Mouse (Mus musculus): ENCODE data around the gene Gm20390. TPM values are rescaled to one million over a fixed set of nuclear protein-coding genes. Genes with fewer than 3 reads are reported as not detected.
A peak's percentile ranks its signal among the peaks of the same experiment; 100 is the strongest.

Gene Gm20390
- polyA plus RNA-seq (2012; rRNA removed) (76.8 and 131 TPM in 2 replicates), polyA plus RNA-seq (2014; fragmentation: Nextera tagmentation; extraction: Ambion mirVana) (188 and 204 TPM in 2 replicates)

- H3K36me3 ChIP-seq (replicated peaks; ENCODE audit: control insufficient read depth, insufficient read depth, low read depth) = peaks cover 22% of the 10 kb centered on the region
- H3K4me2 ChIP-seq (ENCODE audit: low read depth) = peak within 1 kb of the TSS; percentile 69
- under 1% methylated on average over 40 of the region's 40 CpGs for WGBS (ENCODE audit: insufficient replicate concordance)
- H3K9me3 ChIP-seq (ENCODE audit: control insufficient read depth, low read length) = no peaks in the 10 kb centered on the region
- DNase-seq (ENCODE audit: low read depth in 3 of 3, low spot score in 3 of 3) = peak; percentile 89 to 98 (median 98)
- H3K27me3 ChIP-seq (ENCODE audit: control insufficient read depth, insufficient read depth, low read length) = no peaks in the 10 kb centered on the region
- peak within 1 kb of the TSS; percentile 86 for H3K9ac ChIP-seq (replicated peaks)
- peaks cover 2 to 8% of the 10 kb centered on the region in 2 experiments; a peak in 3 of 4 replicates for H3K4me1 ChIP-seq (replicated peaks; ENCODE audit: control insufficient read depth in 2 of 2, insufficient read depth in 2 of 2, low read length in 1 of 2)
- peak within 1 kb of the TSS; percentile 62 for H3K27ac ChIP-seq
- peak within 1 kb of the TSS; percentile 76 to 86 for H3K4me3 ChIP-seq (ENCODE audit: insufficient read depth in 1 of 2, low read depth in 2 of 2, low read length in 2 of 2)
- peak; percentile 96 for ATAC-seq (ENCODE audit: insufficient read depth)
- TF ChIP-seq EP300 (IDR thresholded peaks at IDR 0.05; ENCODE audit: low read depth) = peak; percentile 56; the same call in 1 of the 2 replicates
- peak; percentile 95 for TF ChIP-seq CTCF (IDR thresholded peaks at IDR 0.05; ENCODE audit: low read depth)
Measured at GRCm38 (mm10) chr11:93968005-93968847, at the start of gene Gm20390, which contains the start of gene Nme1. Gene Gm20390 (minus strand): TSS chr11:93968293. Gene Nme1 (minus strand): TSS chr11:93968521.

GRCm38 (mm10) chr11:94003346-94003745, 35.3 kb upstream of the Gm20390 start:
- Histone ChIP-seq H3K36me3 (replicated peaks; ENCODE audit: control insufficient read depth, insufficient read depth, low read depth) (no peaks in the 10 kb centered on the region), H3K4me2 (ENCODE audit: low read depth) (no peak overlapping the region), H3K9me3 (ENCODE audit: control insufficient read depth, low read length) (no peaks in the 10 kb centered on the region), H3K4me3 (ENCODE audit: insufficient read depth in 1 of 2, low read depth in 2 of 2, low read length in 2 of 2) (no peak overlapping the region), H3K27me3 (ENCODE audit: control insufficient read depth, insufficient read depth, low read length) (no peaks in the 10 kb centered on the region), H3K27ac (no peak overlapping the region), H3K4me1 (replicated peaks; ENCODE audit: control insufficient read depth in 2 of 2, insufficient read depth in 2 of 2, low read length in 1 of 2) (no peaks in the 10 kb centered on the region; a peak in 2 of 4 replicates), H3K9ac (replicated peaks) (no peak overlapping the region)
- ATAC-seq (ENCODE audit: insufficient read depth) (no peak), DNase-seq (ENCODE audit: low read depth in 3 of 3, low spot score in 3 of 3) (no peak)
- WGBS (ENCODE audit: insufficient replicate concordance) = 61% methylated on average over 2 of the region's 2 CpGs
- TF ChIP-seq CTCF (IDR thresholded peaks at IDR 0.05; ENCODE audit: low read depth) = no peak
- no peak for TF ChIP-seq EP300 (IDR thresholded peaks at IDR 0.05; ENCODE audit: low read depth)

DNA sequence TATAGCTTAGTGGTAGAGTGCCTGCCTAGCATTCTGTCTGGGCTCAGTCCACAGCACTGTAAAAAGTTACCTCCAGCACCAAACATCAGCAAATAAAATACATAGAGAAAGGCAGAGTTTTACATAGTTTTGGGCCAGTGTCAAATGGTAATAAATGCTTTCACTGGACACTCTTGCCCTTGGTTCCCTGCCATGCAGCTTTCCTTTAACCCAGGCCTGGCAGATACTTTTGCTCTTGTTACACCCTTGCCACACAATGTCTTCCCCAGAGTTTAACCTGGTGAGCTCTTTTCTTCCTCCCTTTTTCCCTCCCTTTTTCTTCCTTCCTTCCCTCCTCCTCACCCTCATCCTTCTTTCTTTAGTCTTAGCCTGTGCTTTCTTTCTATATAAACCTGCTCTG, 31.2 kb upstream of the Gm20390 start:
- peaks cover 14 to 15% of the 10 kb centered on the region in 2 experiments for H3K4me1 ChIP-seq (replicated peaks; ENCODE audit: control insufficient read depth in 2 of 2, insufficient read depth in 2 of 2, low read length in 1 of 2)
- DNase-seq (ENCODE audit: low read depth in 3 of 3, low spot score in 3 of 3) (no peak), ATAC-seq (ENCODE audit: insufficient read depth) (no peak)
- no peaks in the 10 kb centered on the region for H3K36me3 ChIP-seq (replicated peaks; ENCODE audit: control insufficient read depth, insufficient read depth, low read depth)
- H3K9me3 ChIP-seq (ENCODE audit: control insufficient read depth, low read length) = no peaks in the 10 kb centered on the region
- H3K4me2 ChIP-seq (ENCODE audit: low read depth) = no peak overlapping the region
- H3K4me3 ChIP-seq (ENCODE audit: insufficient read depth in 1 of 2, low read depth in 2 of 2, low read length in 2 of 2) = no peak overlapping the region
- no peak overlapping the region for H3K9ac ChIP-seq (replicated peaks)
- H3K27me3 ChIP-seq (ENCODE audit: control insufficient read depth, insufficient read depth, low read length) = no peaks in the 10 kb centered on the region
- H3K27ac ChIP-seq = no peak overlapping the region
- no peak for TF ChIP-seq CTCF (IDR thresholded peaks at IDR 0.05; ENCODE audit: low read depth)
- TF ChIP-seq EP300 (IDR thresholded peaks at IDR 0.05; ENCODE audit: low read depth) = no peak

- Histone ChIP-seq H3K27ac (no peak overlapping the region), H3K36me3 (replicated peaks; ENCODE audit: control insufficient read depth, insufficient read depth, low read depth) (no peaks in the 10 kb centered on the region), H3K9ac (replicated peaks) (peak overlapping the region; percentile 95), H3K27me3 (ENCODE audit: control insufficient read depth, insufficient read depth, low read length) (no peaks in the 10 kb centered on the region), H3K9me3 (ENCODE audit: control insufficient read depth, low read length) (no peaks in the 10 kb centered on the region), H3K4me2 (ENCODE audit: low read depth) (peak overlapping the region; percentile 100), H3K4me1 (replicated peaks; ENCODE audit: control insufficient read depth in 2 of 2, insufficient read depth in 2 of 2, low read length in 1 of 2) (peaks cover 15 to 16% of the 10 kb centered on the region in 2 experiments), H3K4me3 (ENCODE audit: insufficient read depth in 1 of 2, low read depth in 2 of 2, low read length in 2 of 2) (peak overlapping the region; percentile 37 to 91)
- no peak for ATAC-seq (ENCODE audit: insufficient read depth)
- DNase-seq (ENCODE audit: low read depth in 3 of 3, low spot score in 3 of 3) = peak in 2 of 3 experiments; percentile 33 to 46
- WGBS (ENCODE audit: insufficient replicate concordance) = 40% methylated on average over 13 of the region's 13 CpGs
- no peak for TF ChIP-seq EP300 (IDR thresholded peaks at IDR 0.05; ENCODE audit: low read depth)
- TF ChIP-seq CTCF (IDR thresholded peaks at IDR 0.05; ENCODE audit: low read depth) = no peak
Measured at GRCm38 (mm10) chr11:93997141-93997775, 29.2 kb upstream of the Gm20390 start.

All from liver, embryonic 14.5 days (tissue).